Mouse (Mus musculus) ES-Bruce4 (cell line): ENCODE results near the gene Gss.

Experiments used
- CTCF ChIP-seq: IDR thresholded peaks from one replicate; pipeline ENCODE4 v1.8.1; 2011; ENCODE audit warnings: low read depth, low read length
- POLR2A ChIP-seq: IDR thresholded peaks from one replicate; pipeline ENCODE4 v1.8.1; 2011; ENCODE audit warnings: low read length; ENCODE audit not compliant: insufficient read depth

GRCm38 (mm10) chr2:155546955-155547354 lies 45.7 kb downstream of the Gss start:
- TF ChIP-seq POLR2A (no peak), CTCF (no peak)
